Mouse (Mus musculus): ENCODE measurements around the gene Slc37a1.

DNA sequence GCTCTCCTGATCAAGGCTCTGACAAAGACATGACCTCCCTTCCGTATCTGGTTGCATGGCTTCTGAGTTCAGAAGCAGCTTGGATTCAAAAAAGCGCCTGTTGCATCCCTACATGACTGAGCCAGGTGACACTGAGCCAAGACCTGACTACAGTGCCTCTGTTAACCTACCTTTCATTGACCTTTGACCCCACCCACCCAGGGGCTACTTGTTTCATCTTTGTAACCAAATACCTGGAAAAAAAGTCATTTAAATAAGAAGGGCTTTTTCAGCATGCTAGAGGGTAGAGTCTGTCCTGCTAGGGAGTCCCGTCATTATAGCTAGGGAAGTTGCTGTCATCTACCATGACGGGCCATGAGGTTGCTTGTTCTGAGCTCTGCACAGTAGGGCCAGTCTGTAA, 16.8 kb downstream of the Slc37a1 start:
- no peak for TF ChIP-seq CTCF (IDR thresholded peaks at IDR 0.05; ENCODE audit: low read depth)
- no peak for TF ChIP-seq EP300 (IDR thresholded peaks at IDR 0.05; ENCODE audit: low read depth)

Measured in liver, postnatal 0 days (tissue).